Mouse (Mus musculus): ENCODE measurements at regions not wholly inside any gene's neighbourhood (a gene's known extent, or its start where the extent isn't known, plus 50 kb on each side); places are given as distances from the start of the nearest gene placed in this dataset.
"Not testable (repeated sequence)": the region's sequence is repeated elsewhere in the genome, so short reads cannot be mapped to it uniquely, and the experiment has no call there.

DNA sequence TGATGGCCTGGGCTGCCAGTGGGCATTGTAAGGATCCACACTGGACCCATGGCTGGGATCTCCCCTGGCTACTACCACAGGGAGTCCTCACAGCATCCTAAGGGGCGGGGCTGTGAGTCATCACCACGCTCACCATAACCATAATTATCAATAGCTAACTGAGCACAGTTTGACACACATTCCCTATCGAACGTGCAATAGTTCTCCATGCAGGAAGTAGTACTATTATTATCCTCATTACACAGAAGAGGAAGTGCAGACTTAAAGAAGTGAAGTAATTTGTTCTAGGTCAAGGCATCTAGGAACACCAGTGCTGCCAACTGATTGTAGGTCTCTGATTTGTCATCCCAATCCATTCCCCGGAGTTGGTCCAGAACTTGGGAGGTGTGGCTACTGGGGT, 84.1 kb upstream of the Trim2 start:
- in situ Hi-C loops (cut with MboI; ENCODE audit: low pct_unique_long_range_greater_than_20kb in 1 of 2, low sequenced_read_pairs in 2 of 2, unreplicated experiment in 1 of 2): no loop called here

- in situ Hi-C loops (cut with MboI; ENCODE audit: low pct_unique_long_range_greater_than_20kb in 1 of 2, low sequenced_read_pairs in 2 of 2, unreplicated experiment in 1 of 2): no loop called here
These were observed 81.8 kb upstream of the Trim2 start for GRCm38 (mm10) chr3:84388486-84388885.

- in situ Hi-C loops (cut with MboI; ENCODE audit: low pct_unique_long_range_greater_than_20kb in 1 of 2, low sequenced_read_pairs in 2 of 2, unreplicated experiment in 1 of 2): no loop called here
These were observed 79.0 kb upstream of the Trim2 start for GRCm38 (mm10) chr3:84385656-84386055.

- in situ Hi-C loops (cut with MboI; ENCODE audit: low pct_unique_long_range_greater_than_20kb in 1 of 2, low sequenced_read_pairs in 2 of 2, unreplicated experiment in 1 of 2): no loop called here
These were observed 76.9 kb upstream of the Trim2 start for GRCm38 (mm10) chr3:84383559-84383958.

DNA sequence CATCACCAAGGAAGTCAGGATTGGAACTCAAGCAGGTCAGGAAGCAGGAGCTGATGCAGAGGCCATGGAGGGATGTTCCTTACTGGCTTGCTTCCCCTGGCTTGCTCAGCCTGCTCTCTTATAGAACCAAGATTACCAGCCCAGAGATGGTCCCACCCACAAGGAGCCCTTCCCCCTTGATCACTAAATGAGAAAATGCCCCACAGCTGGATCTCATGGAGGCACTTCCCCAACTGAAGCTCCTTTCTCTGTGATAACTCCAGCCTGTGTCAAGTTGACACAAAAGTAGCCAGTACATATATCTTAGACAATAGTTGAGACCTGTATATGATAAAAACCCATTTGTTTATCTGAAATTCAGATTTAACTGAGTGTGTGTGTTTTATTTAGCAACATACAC, 76.4 kb upstream of the Trim2 start:
- in situ Hi-C loops (cut with MboI; ENCODE audit: low pct_unique_long_range_greater_than_20kb in 1 of 2, low sequenced_read_pairs in 2 of 2, unreplicated experiment in 1 of 2): not testable (repeated sequence)

- in situ Hi-C loops (cut with MboI; ENCODE audit: low pct_unique_long_range_greater_than_20kb in 1 of 2, low sequenced_read_pairs in 2 of 2, unreplicated experiment in 1 of 2): no loop called here
These were observed 75.3 kb upstream of the Trim2 start for GRCm38 (mm10) chr3:84382006-84382405.

- in situ Hi-C loops (cut with MboI; ENCODE audit: low pct_unique_long_range_greater_than_20kb in 1 of 2, low sequenced_read_pairs in 2 of 2, unreplicated experiment in 1 of 2): no loop called here
These were observed 72.4 kb upstream of the Trim2 start for GRCm38 (mm10) chr3:84378987-84379556.

DNA sequence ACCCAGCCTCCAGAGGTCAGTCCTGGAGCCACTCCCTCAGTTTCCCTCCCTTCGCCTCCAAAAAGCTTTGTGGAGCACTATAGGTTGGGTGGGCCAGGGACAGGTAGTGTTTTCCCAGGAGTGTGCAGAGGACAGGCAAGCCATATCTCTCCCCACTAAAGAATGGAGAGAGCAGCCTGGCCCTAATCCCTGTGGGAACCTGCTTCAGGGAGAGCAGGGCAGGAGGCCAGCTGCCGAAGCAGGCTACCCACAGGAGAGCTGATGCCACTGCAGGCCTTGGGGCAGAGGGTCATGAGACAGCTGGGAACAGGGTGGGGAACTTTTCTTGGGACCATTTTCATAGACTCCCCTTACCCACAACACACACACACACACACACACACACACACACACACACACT, 69.8 kb upstream of the Trim2 start:
- in situ Hi-C loops (cut with MboI; ENCODE audit: low pct_unique_long_range_greater_than_20kb in 1 of 2, low sequenced_read_pairs in 2 of 2, unreplicated experiment in 1 of 2): no loop called here

DNA sequence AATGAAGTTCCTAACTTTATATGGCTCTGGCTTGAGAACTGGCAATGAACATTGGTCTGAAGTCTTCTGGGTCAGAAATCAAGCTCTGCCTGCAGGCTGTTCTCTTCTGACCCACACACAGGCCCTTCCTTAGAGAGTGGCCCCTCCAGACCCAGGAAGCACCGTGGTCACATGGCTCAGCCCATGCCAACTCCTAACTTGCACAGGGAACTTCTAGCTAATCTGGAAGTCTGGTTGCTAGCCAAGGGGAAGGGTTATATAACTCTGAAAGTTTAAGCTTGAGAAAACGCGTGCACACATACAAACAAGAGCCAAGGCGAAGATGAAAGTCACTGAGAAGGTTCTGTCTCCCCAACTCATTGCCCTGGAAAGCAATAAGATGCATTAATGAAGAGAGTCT, 69.2 kb upstream of the Trim2 start:
- in situ Hi-C loops (cut with MboI; ENCODE audit: low pct_unique_long_range_greater_than_20kb in 1 of 2, low sequenced_read_pairs in 2 of 2, unreplicated experiment in 1 of 2): no loop called here

- in situ Hi-C loops (cut with MboI; ENCODE audit: low pct_unique_long_range_greater_than_20kb in 1 of 2, low sequenced_read_pairs in 2 of 2, unreplicated experiment in 1 of 2): no loop called here
These were observed 65.2 kb upstream of the Trim2 start for GRCm38 (mm10) chr3:84371842-84372241.

DNA sequence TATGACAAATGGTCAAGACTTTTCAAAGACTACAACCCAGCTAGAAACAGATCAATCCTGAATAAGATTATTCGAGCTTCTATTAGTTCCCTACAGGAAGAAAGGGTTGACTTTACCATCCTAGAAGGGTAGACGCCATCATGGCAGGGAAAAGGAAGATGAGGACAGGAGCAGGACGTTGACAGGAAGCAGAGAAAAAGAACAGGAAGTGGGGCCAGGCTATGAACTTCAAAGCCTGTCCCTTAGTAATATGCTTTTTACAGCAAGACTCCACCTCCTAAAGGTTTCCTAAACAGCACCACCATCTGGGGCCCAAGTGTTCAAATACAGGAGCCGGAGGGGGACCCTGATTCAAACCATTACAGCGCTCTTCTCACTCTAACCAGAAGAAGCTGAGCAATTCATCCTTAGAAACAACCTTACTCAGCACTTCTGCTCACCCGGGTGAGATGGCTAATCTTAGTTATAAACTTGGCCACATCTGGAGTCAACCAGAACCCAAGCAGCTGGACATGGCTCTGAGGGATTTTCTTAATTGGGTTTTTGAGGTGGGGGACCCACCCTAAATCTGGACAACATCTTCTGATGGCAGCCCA, 60.6 kb upstream of the Trim2 start:
- in situ Hi-C loops (cut with MboI; ENCODE audit: low pct_unique_long_range_greater_than_20kb in 1 of 2, low sequenced_read_pairs in 2 of 2, unreplicated experiment in 1 of 2): no loop called here

GRCm38 (mm10) chr3:84358672-84359071, 52.0 kb upstream of the Trim2 start:
- in situ Hi-C loops (cut with MboI; ENCODE audit: low pct_unique_long_range_greater_than_20kb in 1 of 2, low sequenced_read_pairs in 2 of 2, unreplicated experiment in 1 of 2): loop anchor here in 1 of 2 experiments (10.0 kb wide), 2 partner anchors 116 to 176 kb away; no protein-coding TSS in a partner anchor

DNA sequence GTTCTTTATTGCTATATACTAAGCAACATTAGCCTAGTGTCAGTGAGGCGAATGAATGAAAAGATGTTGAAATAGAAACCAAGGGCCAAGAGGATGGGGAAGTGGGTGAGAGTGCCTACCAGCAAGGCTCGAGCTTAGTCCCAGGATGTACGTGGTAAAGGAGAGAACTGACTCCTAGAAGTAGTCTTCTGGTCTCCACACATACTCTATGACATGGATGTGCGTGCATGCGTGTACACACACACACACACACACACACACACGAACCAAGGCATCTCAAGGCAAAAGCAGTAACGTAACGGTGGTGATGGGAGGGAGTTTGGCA, 50.0 kb upstream of the Trim2 start:
- in situ Hi-C loops (cut with MboI; ENCODE audit: low pct_unique_long_range_greater_than_20kb in 1 of 2, low sequenced_read_pairs in 2 of 2, unreplicated experiment in 1 of 2): loop anchor here in 1 of 2 experiments (10.0 kb wide), 2 partner anchors 118 to 178 kb away; no protein-coding TSS in a partner anchor

Data from mouse embryonic stem cell (cell line).